Mouse (Mus musculus) limb, embryonic 10.5 days (tissue): ENCODE measurements around the gene Atp6v1g2. TPM values are rescaled to one million over a fixed set of nuclear protein-coding genes. Genes with fewer than 3 reads are reported as not detected.
A peak's percentile ranks its signal among the peaks of the same experiment; 100 is the strongest.
"Not testable (repeated sequence)": the region's sequence is repeated elsewhere in the genome, so short reads cannot be mapped to it uniquely, and the experiment has no call there.

ENCODE experiments used
- DNase-seq: peaks from one replicate; pipeline ENCODE4 v3.0.0-alpha.2; 2017; ENCODE audit warnings: low spot score
- H3K27ac ChIP-seq: fragments of 300-500 bp; sonication (generic); 2 replicates; pipeline ENCODE4 v1.5.1; 2016; ENCODE audit warnings: mild to moderate bottlenecking
- H3K27me3 ChIP-seq: fragments of 300-500 bp; sonication (generic); 2 replicates; pipeline ENCODE4 v1.6.1; 2016; ENCODE audit warnings: low read depth, mild to moderate bottlenecking; ENCODE audit not compliant: poor library complexity, severe bottlenecking
- H3K36me3 ChIP-seq: fragments of 300-500 bp; sonication (generic); 2 replicates; pipeline ENCODE4 v1.6.1; 2016; ENCODE audit warnings: mild to moderate bottlenecking, moderate library complexity
- H3K4me1 ChIP-seq: fragments of 300-500 bp; sonication (generic); 2 replicates; pipeline ENCODE4 v1.6.1; 2016
- H3K4me3 ChIP-seq: fragments of 300-500 bp; sonication (generic); 2 replicates; pipeline ENCODE4 v1.5.1; 2016; ENCODE audit warnings: mild to moderate bottlenecking, moderate library complexity
- H3K9me3 ChIP-seq: fragments of 300-500 bp; sonication (generic); replicated peaks from 2 replicates; pipeline ENCODE4 v1.6.1; 2016; ENCODE audit warnings: mild to moderate bottlenecking
- WGBS: fragments of 180-500 bp; shearing (Covaris S2); methylation state at CpG from one replicate; pipeline ENCODE4 v1.1.7; 2016; 5-methylcytosine and 5-hydroxymethylcytosine counted together
- polyA plus RNA-seq: library from polyadenylated mRNA; unstranded; fragments of >200 nt; fragmentation: Nextera tagmentation; extraction: Ambion mirVana; gene quantifications from 2 replicates; pipeline ENCODE4 v1.2.1, GENCODE M21; 2016

The Atp6v1g2 gene
- polyA plus RNA-seq, 1 experiment from 2014 or later, result 5.2 TPM

DNA sequence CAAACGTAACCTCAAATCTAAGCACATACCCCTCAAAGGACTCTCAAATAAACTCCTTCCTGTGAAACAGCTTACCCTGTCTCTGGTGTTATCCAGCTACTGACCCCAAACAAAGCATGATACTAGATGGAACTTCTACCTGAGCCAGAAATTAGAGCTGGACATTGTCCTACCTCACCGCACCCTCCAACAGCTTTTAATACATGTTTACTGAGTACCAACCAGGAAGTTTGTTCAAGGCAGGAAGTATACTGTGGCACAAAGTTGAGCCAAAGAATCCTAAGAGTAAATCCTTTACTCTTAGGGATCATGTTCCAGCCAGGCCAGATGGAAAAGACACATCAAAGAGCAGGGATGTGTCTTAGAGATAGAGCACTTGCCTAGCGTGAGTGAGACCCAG, 22.9 kb upstream of the Atp6v1g2 start:
- no peaks in the 10 kb centered on the region for H3K36me3 ChIP-seq
- peaks cover 6% of the 10 kb centered on the region; the same call in 1 of the 2 replicates for H3K4me1 ChIP-seq
- peaks cover 9% of the 10 kb centered on the region; the same call in 1 of the 2 replicates for H3K27me3 ChIP-seq
- DNase-seq, result no peak
- no peak overlapping the region for H3K4me3 ChIP-seq
- 76% methylated on average over 3 of the region's 3 CpGs for WGBS
- no peak overlapping the region for H3K27ac ChIP-seq
- no peaks in the 10 kb centered on the region for H3K9me3 ChIP-seq

DNA sequence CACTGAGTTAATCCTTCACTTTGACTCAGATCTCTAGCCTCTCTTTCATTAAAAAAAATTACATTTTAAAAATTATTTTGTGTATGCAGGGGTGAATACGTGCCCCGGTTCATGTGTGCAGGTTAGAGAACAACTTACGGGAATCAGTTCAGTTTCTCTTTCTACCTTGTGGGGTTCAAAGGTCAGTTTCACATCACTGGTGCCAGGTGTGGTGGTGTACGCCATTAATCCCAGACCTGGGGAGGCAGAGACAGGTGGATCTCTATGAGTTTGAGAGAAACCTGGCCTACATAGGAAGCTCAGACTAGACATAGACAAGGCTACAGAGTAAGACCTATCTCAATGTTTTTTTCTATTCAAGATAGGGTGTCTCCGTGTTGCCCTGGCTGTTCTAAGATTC, 20.4 kb upstream of the Atp6v1g2 start:
- H3K4me1 ChIP-seq, result peaks cover 6% of the 10 kb centered on the region; the same call in 1 of the 2 replicates
- DNase-seq, result no peak
- no peaks in the 10 kb centered on the region for H3K9me3 ChIP-seq
- no peak overlapping the region for H3K4me3 ChIP-seq
- WGBS, result 93% methylated on average over 5 of the region's 5 CpGs
- H3K27ac ChIP-seq, result no peak overlapping the region
- no peaks in the 10 kb centered on the region for H3K27me3 ChIP-seq
- no peaks in the 10 kb centered on the region for H3K36me3 ChIP-seq

DNA sequence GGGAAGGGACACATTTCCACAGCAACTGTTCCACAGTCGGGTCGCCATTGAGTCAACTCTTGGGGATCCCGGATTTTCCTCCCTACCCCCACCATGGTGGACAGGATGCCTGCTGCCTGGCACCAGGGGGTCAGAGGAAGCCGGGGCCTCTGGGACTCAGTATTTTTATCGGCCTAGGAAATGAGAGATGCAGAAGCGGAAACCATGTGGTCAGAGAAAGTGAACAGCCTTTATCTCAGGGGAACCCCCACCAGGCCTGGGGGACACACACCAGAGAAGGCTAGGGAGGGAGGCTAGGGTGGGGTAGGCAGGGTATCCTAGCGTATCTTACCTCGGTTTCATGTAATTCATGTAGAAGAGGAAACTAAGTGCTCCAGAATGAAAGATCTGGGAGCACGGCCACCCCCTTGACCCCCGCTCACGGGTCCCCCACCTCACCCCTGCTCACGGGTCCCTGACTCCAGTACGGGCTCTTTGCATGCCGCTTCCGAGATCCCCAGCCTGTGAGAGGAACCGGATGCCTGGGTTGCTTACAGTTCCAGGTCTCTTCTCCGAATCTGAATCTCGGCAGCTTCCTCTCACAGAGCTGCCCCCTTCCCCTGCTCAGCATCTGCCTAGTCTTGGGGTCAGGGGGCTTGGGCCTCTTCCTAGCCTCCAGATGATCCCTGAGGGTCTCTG, 14.8 kb upstream of the Atp6v1g2 start:
- H3K27me3 ChIP-seq, result no peaks in the 10 kb centered on the region
- H3K4me1 ChIP-seq, result peaks cover 18% of the 10 kb centered on the region; the same call in 1 of the 2 replicates
- no peak for DNase-seq
- WGBS, result 90% methylated on average over 18 of the region's 18 CpGs
- no peak overlapping the region for H3K4me3 ChIP-seq
- no peaks in the 10 kb centered on the region for H3K9me3 ChIP-seq
- no peak overlapping the region; the same call in 1 of the 2 replicates for H3K27ac ChIP-seq
- peaks cover 40% of the 10 kb centered on the region for H3K36me3 ChIP-seq

DNA sequence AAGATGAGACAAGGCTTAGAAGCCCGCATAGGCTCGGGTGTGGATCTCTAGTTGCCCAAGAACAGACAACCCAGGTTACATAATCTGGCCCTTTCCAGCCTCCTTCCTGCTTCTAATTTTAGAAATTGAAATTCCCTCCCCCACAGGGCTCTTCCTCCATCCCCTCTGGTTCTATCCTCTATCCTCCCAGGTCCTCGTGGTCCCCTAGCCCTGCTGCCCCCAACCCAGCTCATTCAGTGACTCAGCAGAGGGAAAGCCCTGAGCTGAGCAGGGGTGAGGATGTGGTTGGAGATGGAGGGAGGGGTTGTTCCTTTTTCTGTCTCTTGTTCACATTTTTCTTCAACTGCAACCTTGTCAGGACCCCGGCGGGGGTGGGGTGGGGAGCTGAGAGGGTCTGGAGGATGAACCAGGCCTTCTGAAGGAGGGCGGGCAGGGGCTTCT, 13.8 kb upstream of the Atp6v1g2 start:
- Histone ChIP-seq H3K36me3 (peaks cover 47% of the 10 kb centered on the region), H3K4me1 (peaks cover 13% of the 10 kb centered on the region; the same call in 1 of the 2 replicates), H3K9me3 (no peaks in the 10 kb centered on the region), H3K27ac (no peak overlapping the region), H3K27me3 (no peaks in the 10 kb centered on the region), H3K4me3 (no peak overlapping the region)
- DNase-seq, result no peak
- WGBS, result 86% methylated on average over 6 of the region's 6 CpGs

DNA sequence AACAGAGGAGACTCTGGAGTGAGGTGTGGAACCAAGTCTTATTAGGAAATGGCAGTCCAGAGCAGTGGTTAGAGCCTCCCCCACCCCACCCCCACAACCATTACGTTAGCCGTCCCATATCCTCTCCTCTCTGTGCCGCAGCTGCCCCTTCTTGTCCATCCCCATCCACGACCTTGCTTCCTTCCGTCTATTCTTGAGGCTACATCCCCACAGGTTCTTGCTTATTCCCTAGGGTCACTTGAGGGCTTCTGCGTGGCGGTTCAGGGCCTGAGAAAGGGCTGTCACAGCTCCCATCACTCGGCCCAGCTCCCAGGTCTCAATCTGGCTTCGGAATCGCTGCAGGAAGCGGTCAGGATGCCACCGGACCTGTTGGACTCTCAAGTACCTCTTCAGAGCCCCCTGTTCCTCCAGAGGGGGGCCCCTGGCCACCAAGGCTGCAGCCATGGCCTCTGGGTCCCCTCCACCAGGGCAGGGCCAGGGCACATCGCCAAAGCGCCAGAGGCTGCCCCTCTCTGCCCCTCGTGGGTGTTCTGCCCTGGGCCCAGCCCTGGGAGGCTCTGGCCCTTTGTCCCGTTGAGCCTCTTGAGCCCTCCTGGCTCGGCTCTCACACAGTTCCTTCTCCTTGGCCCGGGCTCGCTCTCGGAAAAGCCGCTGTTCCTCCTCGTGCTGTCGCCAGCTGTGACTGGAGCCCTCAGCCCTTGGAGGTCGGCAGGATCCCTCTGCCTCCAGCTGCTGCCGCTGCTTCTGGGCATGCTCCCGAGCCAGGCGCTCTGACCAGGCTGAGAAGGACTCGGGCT, 13.1 kb upstream of the Atp6v1g2 start, which contains the start of gene Gm16181:
TSS of gene Gm16181 (plus strand) at position 679 of the 797 bp plus-strand sequence.
- peaks cover 12% of the 10 kb centered on the region; the same call in 1 of the 2 replicates for H3K4me1 ChIP-seq
- WGBS, result 85% methylated on average over 28 of the region's 28 CpGs
- H3K27ac ChIP-seq, result 0 out of 2 replicates have a peak within 1 kb of the TSS, but pooled peaks have one; percentile 12
- no peaks in the 10 kb centered on the region for H3K27me3 ChIP-seq
- no peak for DNase-seq
- no peak within 1 kb of the TSS for H3K4me3 ChIP-seq
- H3K36me3 ChIP-seq, result peaks cover 54% of the 10 kb centered on the region
- no peaks in the 10 kb centered on the region for H3K9me3 ChIP-seq

DNA sequence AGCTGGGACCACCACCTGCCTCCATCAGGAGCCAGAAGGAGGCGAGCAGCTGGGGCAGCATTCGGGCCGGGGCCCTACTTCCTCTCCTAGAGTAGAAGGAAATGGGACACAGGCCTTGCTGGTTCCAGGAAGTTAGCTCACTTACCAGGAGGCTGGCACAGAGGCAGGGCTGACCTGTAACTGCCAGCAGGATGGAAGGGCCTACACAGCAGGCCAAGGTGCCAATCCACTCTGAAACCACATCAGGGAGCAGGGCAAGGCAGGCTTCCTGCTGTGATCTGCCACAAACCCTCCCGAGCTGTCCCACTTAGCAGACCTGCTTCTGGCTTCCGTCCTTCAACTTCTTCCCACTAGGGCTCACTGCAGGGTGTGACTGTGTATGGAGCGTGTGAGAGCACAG, 11.2 kb upstream of the Atp6v1g2 start:
- no peaks in the 10 kb centered on the region for H3K9me3 ChIP-seq
- no peak overlapping the region for H3K27ac ChIP-seq
- no peak overlapping the region for H3K4me3 ChIP-seq
- H3K27me3 ChIP-seq, result no peaks in the 10 kb centered on the region
- H3K4me1 ChIP-seq, result peaks cover 12% of the 10 kb centered on the region; the same call in 1 of the 2 replicates
- WGBS, result 83% methylated on average over 6 of the region's 6 CpGs
- peaks cover 74% of the 10 kb centered on the region for H3K36me3 ChIP-seq
- no peak for DNase-seq

DNA sequence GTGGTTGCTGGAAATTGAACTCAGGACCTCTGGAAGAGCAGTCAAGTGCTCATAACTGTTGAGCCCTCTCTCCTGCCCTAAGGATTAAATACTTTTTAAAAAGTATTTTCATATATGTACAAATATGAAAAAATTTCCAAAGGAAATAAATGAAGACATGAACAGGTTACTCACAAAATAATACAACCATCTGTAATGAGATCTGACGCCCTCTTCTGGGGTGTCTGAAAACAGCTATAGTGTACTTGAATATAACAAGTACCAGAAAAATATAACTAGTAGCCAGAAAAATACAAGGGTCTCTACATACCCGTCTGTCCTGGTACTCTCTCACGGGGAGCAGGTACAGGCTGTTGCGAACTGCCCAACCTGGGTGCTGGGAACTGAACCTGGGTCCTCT, 8.8 kb upstream of the Atp6v1g2 start:
- 0 out of 2 replicates have a peak, but pooled peaks cover 5% of the 10 kb centered on the region for H3K4me1 ChIP-seq
- WGBS, result 97% methylated on average over 4 of the region's 4 CpGs

DNA sequence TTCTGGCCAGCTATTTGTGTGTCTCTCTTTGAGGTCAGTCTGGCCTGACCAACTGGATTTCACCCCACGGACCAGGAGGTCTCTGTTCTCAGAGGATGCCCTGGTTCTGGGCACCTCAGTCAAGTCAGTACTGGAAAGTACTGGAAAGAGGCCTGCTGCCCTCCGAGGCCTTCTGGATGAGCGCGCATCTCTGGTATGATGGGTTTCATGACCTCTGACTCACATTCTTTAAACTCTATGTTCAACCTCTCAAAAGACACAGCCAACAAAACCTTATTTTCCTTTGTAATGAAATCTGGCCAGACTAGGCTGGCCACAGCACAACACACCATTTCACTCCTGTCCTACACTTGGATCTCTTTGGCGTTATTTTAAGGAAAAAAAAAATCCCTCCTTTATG, 8.0 kb upstream of the Atp6v1g2 start:
- no peak overlapping the region for H3K27ac ChIP-seq
- no peaks in the 10 kb centered on the region for H3K9me3 ChIP-seq
- WGBS, result 97% methylated on average over 5 of the region's 5 CpGs
- DNase-seq, result no peak
- H3K36me3 ChIP-seq, result peaks cover 88% of the 10 kb centered on the region
- H3K4me3 ChIP-seq, result no peak overlapping the region
- 0 out of 2 replicates have a peak, but pooled peaks cover 2% of the 10 kb centered on the region for H3K4me1 ChIP-seq
- H3K27me3 ChIP-seq, result no peaks in the 10 kb centered on the region

More for the DNA sequence above, 8.8 kb upstream of the Atp6v1g2 start:
- no peaks in the 10 kb centered on the region for H3K27me3 ChIP-seq
- no peaks in the 10 kb centered on the region for H3K9me3 ChIP-seq
- no peak overlapping the region for H3K27ac ChIP-seq
- DNase-seq, result no peak
- H3K36me3 ChIP-seq, result peaks cover 88% of the 10 kb centered on the region
- no peak overlapping the region for H3K4me3 ChIP-seq

DNA sequence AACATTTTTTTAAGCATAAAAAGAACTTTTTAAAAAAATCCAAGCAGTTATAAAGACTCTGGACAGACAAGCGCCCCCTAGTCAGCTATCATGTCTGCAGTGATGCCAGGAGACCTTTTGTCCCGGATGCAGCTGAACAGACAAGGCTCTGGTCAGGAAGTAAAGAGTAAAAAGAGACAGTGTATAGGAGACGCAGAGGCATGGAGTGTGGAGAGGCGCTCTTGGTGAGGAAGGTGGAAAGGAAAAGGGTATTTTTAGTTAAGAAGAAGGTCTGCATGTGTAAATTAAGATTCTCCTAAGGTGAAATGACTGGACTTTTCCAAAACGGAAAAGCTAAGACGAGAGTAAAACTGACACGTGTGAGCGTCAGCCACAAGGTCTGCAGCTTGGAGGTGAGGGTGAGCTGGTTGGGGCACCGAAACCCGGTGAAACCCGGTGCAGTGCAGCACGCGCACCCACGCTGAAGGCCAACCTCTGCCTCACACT, 6.9 kb upstream of the Atp6v1g2 start:
- Histone ChIP-seq H3K4me1 (no peaks in the 10 kb centered on the region), H3K4me3 (no peak overlapping the region), H3K36me3 (peaks cover 89% of the 10 kb centered on the region), H3K27ac (no peak overlapping the region), H3K27me3 (no peaks in the 10 kb centered on the region), H3K9me3 (no peaks in the 10 kb centered on the region)
- no peak for DNase-seq
- 88% methylated on average over 14 of the region's 14 CpGs for WGBS

DNA sequence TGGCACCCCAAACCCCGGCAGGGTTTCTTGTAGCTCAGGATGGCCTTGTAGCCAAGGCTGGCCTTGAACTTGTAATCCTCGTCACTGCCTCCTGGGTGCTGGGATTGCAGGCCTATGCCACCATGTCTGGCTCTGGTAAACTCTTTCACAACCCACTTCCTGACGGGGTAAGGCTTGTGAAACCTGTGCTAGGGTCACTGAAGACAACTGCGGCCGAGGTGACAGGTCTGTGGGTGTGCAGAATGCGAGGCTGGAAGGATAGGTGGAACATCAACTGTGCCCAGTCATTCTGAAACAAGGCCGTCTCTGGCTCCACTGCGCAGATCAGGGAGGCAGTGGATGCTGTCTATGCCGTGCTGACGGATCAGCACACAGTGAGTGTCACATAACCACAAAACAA, 2.4 kb upstream of the Atp6v1g2 start:
- Histone ChIP-seq H3K27ac (no peak overlapping the region), H3K36me3 (peaks cover 71% of the 10 kb centered on the region), H3K9me3 (no peaks in the 10 kb centered on the region), H3K27me3 (no peaks in the 10 kb centered on the region), H3K4me1 (peaks cover 24% of the 10 kb centered on the region), H3K4me3 (no peak overlapping the region)
- 95% methylated on average over 10 of the region's 10 CpGs for WGBS
- no peak for DNase-seq

DNA sequence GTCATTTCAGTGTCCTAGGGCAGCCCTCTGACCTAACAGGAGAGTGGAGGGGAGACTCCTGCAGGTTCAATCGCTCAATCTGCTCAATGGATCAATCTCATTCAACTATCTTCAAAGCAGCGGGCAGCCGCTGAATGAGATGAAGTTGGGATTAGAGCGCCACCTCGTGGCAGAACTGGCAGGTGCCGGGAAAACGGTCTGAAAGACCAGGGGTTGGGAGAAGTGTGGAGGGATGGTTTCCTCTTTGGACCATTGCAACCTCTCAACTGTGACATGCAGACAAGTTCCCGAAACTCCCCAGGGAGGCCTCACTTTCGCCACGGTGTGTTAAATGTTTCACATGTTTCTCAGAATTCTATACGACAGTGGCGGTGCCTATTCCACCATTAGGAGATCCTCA, 1.4 kb upstream of the Atp6v1g2 start:
- no peak overlapping the region for H3K4me3 ChIP-seq
- H3K27me3 ChIP-seq, result no peaks in the 10 kb centered on the region
- H3K36me3 ChIP-seq, result peaks cover 61% of the 10 kb centered on the region
- DNase-seq, result peak; percentile 93
- H3K27ac ChIP-seq, result no peak overlapping the region
- peaks cover 31% of the 10 kb centered on the region for H3K4me1 ChIP-seq
- WGBS, result 14% methylated on average over 12 of the region's 12 CpGs
- no peaks in the 10 kb centered on the region for H3K9me3 ChIP-seq

DNA sequence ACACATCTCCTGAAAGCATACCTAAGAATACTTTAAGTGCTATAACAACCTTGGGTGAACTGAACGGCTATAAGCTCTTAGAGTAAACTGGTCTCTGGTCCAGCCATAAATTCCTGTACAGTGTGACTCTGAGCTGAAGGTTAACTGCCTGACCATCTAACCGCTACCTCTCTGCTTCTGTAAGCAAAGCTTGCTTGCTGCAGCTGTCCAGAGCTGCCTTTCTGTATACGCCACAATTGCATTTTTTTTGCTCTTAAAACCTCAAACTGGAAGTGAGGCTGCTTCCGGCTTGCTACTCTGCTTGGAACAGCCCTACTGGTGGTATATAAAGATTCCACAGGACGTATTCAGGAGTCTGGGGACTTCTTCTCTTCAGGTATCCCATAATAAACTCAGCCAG, 801 bp upstream of the Atp6v1g2 start:
- Histone ChIP-seq H3K27me3 (no peaks in the 10 kb centered on the region), H3K27ac (no peak overlapping the region), H3K9me3 (no peaks in the 10 kb centered on the region), H3K4me1 (peaks cover 31% of the 10 kb centered on the region), H3K36me3 (peaks cover 56% of the 10 kb centered on the region), H3K4me3 (no peak overlapping the region)
- DNase-seq, result no peak
- 90% methylated on average over 5 of the region's 5 CpGs for WGBS

DNA sequence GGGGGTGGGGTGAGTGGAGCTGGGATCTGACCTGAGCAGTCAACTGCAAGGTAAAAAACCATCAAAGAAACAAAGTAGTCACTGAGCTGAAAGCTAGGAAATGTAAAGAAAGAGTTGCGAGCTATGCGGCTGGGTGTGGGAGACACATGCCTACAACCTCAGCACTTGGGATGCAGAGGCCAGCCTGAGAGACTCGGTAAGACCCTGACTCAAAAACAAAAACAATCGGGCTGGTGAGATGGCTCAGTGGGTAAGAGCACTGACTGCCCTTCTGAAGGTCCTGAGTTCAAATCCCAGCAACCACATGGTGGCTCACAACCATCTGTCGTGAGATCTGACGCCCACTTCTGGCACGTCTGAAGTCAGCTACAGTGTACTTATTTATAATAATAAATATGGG, 630 bp downstream of the Atp6v1g2 start:
- H3K4me3 ChIP-seq, result peak overlapping the region; percentile 66
- peak overlapping the region; percentile 96; the same call in 1 of the 2 replicates for H3K27ac ChIP-seq
- DNase-seq, H3K27me3 ChIP-seq, H3K9me3 ChIP-seq: not testable (repeated sequence)
- H3K4me1 ChIP-seq, result peaks cover 31% of the 10 kb centered on the region
- H3K36me3 ChIP-seq, result peaks cover 44% of the 10 kb centered on the region
- 94% methylated on average over 7 of the region's 7 CpGs for WGBS
